Mouse (Mus musculus): ENCODE measurements around the gene Pde10a.

GRCm38 (mm10) chr17:8809771-8810170, 284.6 kb downstream of the Pde10a start:
- TF ChIP-seq EP300 (IDR thresholded peaks at IDR 0.05; ENCODE audit: low read length), result no peak
- TF ChIP-seq CTCF (conservative IDR thresholded peaks at IDR 0.05 in 1 of 2, IDR thresholded peaks at IDR 0.05 in 1 of 2; ENCODE audit: low read depth in 2 of 2, low read length in 2 of 2), result no peak
- no peak for TF ChIP-seq POLR2A (IDR thresholded peaks at IDR 0.05; ENCODE audit: low read depth, low read length)
- no peak for TF ChIP-seq MEF2A (IDR thresholded peaks at IDR 0.05; ENCODE audit: borderline replicate concordance, low read depth, low read length)
- no peak for TF ChIP-seq ZC3H11A (IDR thresholded peaks at IDR 0.05; ENCODE audit: low read depth, low read length)

Measured in CH12.LX (cell line).